Mouse (Mus musculus) hindbrain, embryonic 13.5 days (tissue): Measurements from ENCODE around the gene Atp1a3. TPM values are rescaled to one million over a fixed set of nuclear protein-coding genes. Genes with fewer than 3 reads are reported as not detected.

Source experiments
- ATAC-seq: fragments of 200-750 bp; cut with Nextera tagmentation; 2 replicates; pipeline ENCODE4 v1.8.0; 2017; ENCODE audit warnings: moderate TSS enrichment; ENCODE audit not compliant: low FRiP score
- H3K27ac ChIP-seq: fragments of 300-500 bp; sonication (generic); 2 replicates; pipeline ENCODE4 v1.5.1; 2015; ENCODE audit warnings: inconsistent platforms, mild to moderate bottlenecking, moderate library complexity
- H3K27me3 ChIP-seq: fragments of 300-500 bp; sonication (generic); 2 replicates; pipeline ENCODE4 v1.6.1; 2015; ENCODE audit warnings: mild to moderate bottlenecking, inconsistent platforms
- H3K36me3 ChIP-seq: fragments of 300-500 bp; sonication (generic); 2 replicates; pipeline ENCODE4 v1.6.1; 2015; ENCODE audit warnings: mild to moderate bottlenecking, inconsistent platforms
- H3K4me1 ChIP-seq: fragments of 300-500 bp; sonication (generic); replicated peaks from 2 replicates; pipeline ENCODE4 v1.6.1; 2015; ENCODE audit warnings: inconsistent platforms
- H3K4me2 ChIP-seq: fragments of 300-500 bp; sonication (generic); 2 replicates; pipeline ENCODE4 v1.6.1; 2015; ENCODE audit warnings: inconsistent platforms, mild to moderate bottlenecking, moderate library complexity
- H3K4me3 ChIP-seq: fragments of 300-500 bp; sonication (generic); 2 replicates; pipeline ENCODE4 v1.5.1; 2015; ENCODE audit warnings: mild to moderate bottlenecking, inconsistent platforms
- H3K9ac ChIP-seq: fragments of 300-500 bp; sonication (generic); 2 replicates; pipeline ENCODE4 v1.6.1; 2015; ENCODE audit warnings: mild to moderate bottlenecking, inconsistent platforms
- H3K9me3 ChIP-seq: fragments of 300-500 bp; sonication (generic); 2 replicates; pipeline ENCODE4 v1.6.1; 2016; ENCODE audit warnings: inconsistent platforms
- WGBS: fragments of 180-500 bp; shearing (Covaris S2); methylation state at CpG from one replicate; pipeline ENCODE4 v1.1.7; 2015; 5-methylcytosine and 5-hydroxymethylcytosine counted together
- microRNA-seq: library from miRNA; unstranded; fragments of <30 nt; microRNA quantifications from one replicate; pipeline ENCODE4, GENCODE M21; 2016
- polyA plus RNA-seq: library from polyadenylated mRNA; unstranded; fragments of >200 nt; fragmentation: Nextera tagmentation; extraction: Ambion mirVana; gene quantifications from 2 replicates; pipeline ENCODE4 v1.2.1, GENCODE M21; 2015

Gene Atp1a3
- polyA plus RNA-seq, 1 experiment from 2014 or later, result 253 TPM

GRCm38 (mm10) chr7:24949958-24950623 lies 55.7 kb downstream of the Atp1a3 start:
- H3K4me1 ChIP-seq, result peaks cover 67% of the 10 kb centered on the region
- under 1% methylated on average over 8 of the region's 8 CpGs for WGBS

GRCm38 (mm10) chr7:24948774-24949173 lies 57.0 kb downstream of the Atp1a3 start:
- no peaks in the 10 kb centered on the region for H3K36me3 ChIP-seq
- H3K4me2 ChIP-seq, result peak overlapping the region; percentile 32
- peak overlapping the region; percentile 35 for H3K27ac ChIP-seq
- no peak for ATAC-seq
- peak overlapping the region; percentile 13 for H3K4me3 ChIP-seq
- H3K9ac ChIP-seq, result peak overlapping the region; percentile 44
- WGBS, result 1% methylated on average over 29 of the region's 29 CpGs
- no peaks in the 10 kb centered on the region for H3K9me3 ChIP-seq
- peaks cover 66% of the 10 kb centered on the region for H3K4me1 ChIP-seq
- H3K27me3 ChIP-seq, result peaks cover 99% of the 10 kb centered on the region

More at GRCm38 (mm10) chr7:24949958-24950623, 55.7 kb downstream of the Atp1a3 start:
- peak; percentile 41 for ATAC-seq
- no peak overlapping the region for H3K9ac ChIP-seq
- H3K27ac ChIP-seq, result 0 out of 2 replicates have a peak overlapping the region, but pooled peaks have one; percentile 26
- H3K4me2 ChIP-seq, result no peak overlapping the region
- no peaks in the 10 kb centered on the region for H3K9me3 ChIP-seq
- H3K36me3 ChIP-seq, result no peaks in the 10 kb centered on the region
- no peak overlapping the region for H3K4me3 ChIP-seq
- H3K27me3 ChIP-seq, result peaks cover 98% of the 10 kb centered on the region

GRCm38 (mm10) chr7:24947316-24948048 lies 58.3 kb downstream of the Atp1a3 start:
- Histone ChIP-seq H3K9me3 (no peaks in the 10 kb centered on the region), H3K27ac (no peak overlapping the region), H3K4me2 (no peak overlapping the region), H3K27me3 (peaks cover 99% of the 10 kb centered on the region), H3K36me3 (no peaks in the 10 kb centered on the region), H3K4me1 (peaks cover 62% of the 10 kb centered on the region), H3K9ac (no peak overlapping the region), H3K4me3 (no peak overlapping the region)
- 9% methylated on average over 7 of the region's 7 CpGs for WGBS
- no peak for ATAC-seq

- Histone ChIP-seq H3K4me3 (peak within 1 kb of the TSS; percentile 39), H3K9ac (peak within 1 kb of the TSS; percentile 55), H3K4me1 (peaks cover 33% of the 10 kb centered on the region), H3K4me2 (peak within 1 kb of the TSS; percentile 61), H3K27me3 (peaks cover 99% of the 10 kb centered on the region), H3K36me3 (no peaks in the 10 kb centered on the region), H3K27ac (0 out of 2 replicates have a peak within 1 kb of the TSS, but pooled peaks have one; percentile 30), H3K9me3 (no peaks in the 10 kb centered on the region)
- under 1% methylated on average over 57 of the region's 72 CpGs for WGBS
- ATAC-seq, result no peak
Measured at GRCm38 (mm10) chr7:24944257-24944950, 61.4 kb downstream of the Atp1a3 start, which contains the start of gene Gm4881. Gene Gm4881, minus strand, starts transcription at chr7:24944494.

- H3K9ac ChIP-seq, result 0 out of 2 replicates have a peak overlapping the region, but pooled peaks have one; percentile 15
- no peak for ATAC-seq
- no peaks in the 10 kb centered on the region for H3K36me3 ChIP-seq
- WGBS, result 6% methylated on average over 6 of the region's 6 CpGs
- peak overlapping the region; percentile 39 for H3K4me3 ChIP-seq
- H3K27me3 ChIP-seq, result peaks cover 99% of the 10 kb centered on the region
- peak overlapping the region; percentile 61; the same call in 1 of the 2 replicates for H3K4me2 ChIP-seq
- no peak overlapping the region for H3K27ac ChIP-seq
- H3K9me3 ChIP-seq, result no peaks in the 10 kb centered on the region
- peaks cover 26% of the 10 kb centered on the region for H3K4me1 ChIP-seq
Measured at GRCm38 (mm10) chr7:24943641-24944040, 62.1 kb downstream of the Atp1a3 start.

- Histone ChIP-seq H3K27me3 (peaks cover 93% of the 10 kb centered on the region), H3K27ac (no peak overlapping the region), H3K4me2 (peak overlapping the region; percentile 25; the same call in 1 of the 2 replicates), H3K9ac (no peak overlapping the region; the same call in 1 of the 2 replicates), H3K4me3 (peak overlapping the region; percentile 5; the same call in 1 of the 2 replicates), H3K36me3 (peaks cover 10% of the 10 kb centered on the region), H3K9me3 (no peaks in the 10 kb centered on the region), H3K4me1 (peaks cover 41% of the 10 kb centered on the region)
- whole genome bisulfite sequencing, result 0% methylated on average over 15 of the region's 15 CpGs
- no peak for ATAC-seq
Measured at GRCm38 (mm10) chr7:24931651-24932050, 74.1 kb downstream of the Atp1a3 start.

- H3K27me3 ChIP-seq, result peaks cover 81% of the 10 kb centered on the region
- no peaks in the 10 kb centered on the region for H3K9me3 ChIP-seq
- 35% methylated on average over 6 of the region's 6 CpGs for WGBS
- peaks cover 21% of the 10 kb centered on the region for H3K36me3 ChIP-seq
- H3K4me2 ChIP-seq, result no peak overlapping the region
- H3K9ac ChIP-seq, result no peak overlapping the region
- no peak overlapping the region for H3K4me3 ChIP-seq
- ATAC-seq, result no peak
- H3K4me1 ChIP-seq, result peaks cover 41% of the 10 kb centered on the region
- no peak overlapping the region for H3K27ac ChIP-seq
Measured at GRCm38 (mm10) chr7:24930475-24930874, 75.3 kb downstream of the Atp1a3 start.

Small RNA genes lying within 50 kb of the gene (microRNA-seq; reads per million reads assigned to microRNA genes)
- gene Mir7046 (0.93 reads per million), gene Mir7047 (1.6 reads per million)

Other genes with a start within 250 kb of the Atp1a3 start
- gene Cd177, start 245.6 kb downstream of the Atp1a3 start, polyA plus RNA-seq, result 0.17 TPM in 1 of 2 replicates, not detected in the other
- gene Ceacam10, start 228.8 kb downstream of the Atp1a3 start, polyA plus RNA-seq, result 0.31 TPM in 1 of 2 replicates, not detected in the other
- gene Gm9844, start 143.7 kb downstream of the Atp1a3 start, polyA plus RNA-seq, result 36.3 and 38.4 TPM in 2 replicates
- gene Lypd4, start 136.0 kb downstream of the Atp1a3 start, polyA plus RNA-seq, result not detected in 2 replicates
- 0.19 and 0.26 TPM in 2 replicates for gene Dmrtc2, start 135.9 kb downstream of the Atp1a3 start, polyA plus RNA-seq
- gene Rps19, start 121.6 kb downstream of the Atp1a3 start, polyA plus RNA-seq, result 1,307 and 1,338 TPM in 2 replicates
- 0.35 and 0.38 TPM in 2 replicates for gene Cd79a, start 108.6 kb downstream of the Atp1a3 start, polyA plus RNA-seq
- gene Arhgef1, start 103.0 kb downstream of the Atp1a3 start, polyA plus RNA-seq, result 56.0 and 56.4 TPM in 2 replicates
- 5.1 and 5.8 TPM in 2 replicates for gene Gm4881, start 61.5 kb downstream of the Atp1a3 start, polyA plus RNA-seq
- gene Rabac1, start 33.2 kb downstream of the Atp1a3 start, polyA plus RNA-seq, result 220 and 226 TPM in 2 replicates
- gene Grik5, start 66.4 kb upstream of the Atp1a3 start, polyA plus RNA-seq, result 16.1 and 18.0 TPM in 2 replicates
- gene Zfp574, start 66.6 kb upstream of the Atp1a3 start, polyA plus RNA-seq, result 33.8 and 34.0 TPM in 2 replicates
- gene Pou2f2, start 173.8 kb upstream of the Atp1a3 start, polyA plus RNA-seq, result 33.2 and 39.7 TPM in 2 replicates
- 14.0 and 15.4 TPM in 2 replicates for gene Dedd2, start 214.7 kb upstream of the Atp1a3 start, polyA plus RNA-seq
- gene Zfp526, start 215.5 kb upstream of the Atp1a3 start, polyA plus RNA-seq, result 1.6 and 1.9 TPM in 2 replicates
- gene Gsk3a, start 231.9 kb upstream of the Atp1a3 start, polyA plus RNA-seq, result 13.9 and 14.6 TPM in 2 replicates
- gene Erf, start 244.8 kb upstream of the Atp1a3 start, polyA plus RNA-seq, result 4.0 and 4.2 TPM in 2 replicates